Mouse (Mus musculus) brain, embryonic 14.5 days (tissue): ENCODE results near the gene Olfr464.

Experiments used
- CTCF ChIP-seq: fragments of 200-500 bp; IDR thresholded peaks from 2 replicates; pipeline ENCODE4 v1.5.1; 2012; ENCODE audit warnings: inconsistent platforms, mild to moderate bottlenecking, moderate library complexity, borderline replicate concordance; ENCODE audit not compliant: insufficient read depth, insufficient read length; ENCODE audit errors: extremely low read depth
- POLR2A ChIP-seq: fragments of 200-500 bp; IDR thresholded peaks from 2 replicates; pipeline ENCODE4 v1.6.1; 2012; ENCODE audit warnings: mild to moderate bottlenecking, inconsistent platforms, borderline replicate concordance; ENCODE audit not compliant: poor library complexity, insufficient read depth, insufficient read length, severe bottlenecking; ENCODE audit errors: extremely low read depth

DNA sequence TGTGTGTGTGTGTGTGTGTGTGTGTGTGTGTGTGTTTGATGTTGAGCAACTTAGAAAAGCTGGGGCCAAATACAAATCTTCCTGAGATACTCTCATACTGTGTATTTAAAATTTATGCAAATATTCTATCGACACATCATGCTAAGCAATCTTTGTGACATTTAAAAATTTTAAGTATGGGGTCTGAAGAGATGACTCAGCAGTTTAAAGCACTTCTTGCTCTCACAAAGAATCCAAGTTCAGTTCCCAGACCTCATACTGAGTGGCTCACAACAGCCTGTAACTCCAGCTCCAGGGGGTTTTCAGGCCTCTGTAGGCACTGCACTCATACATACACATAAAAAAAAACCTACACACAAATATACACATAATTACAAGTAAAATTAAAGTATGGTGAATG, 4.8 kb downstream of the Olfr464 start:
- no peak for TF ChIP-seq POLR2A
- no peak for TF ChIP-seq CTCF
